Mouse (Mus musculus): ENCODE data around the gene Hdac8. TPM values are rescaled to one million over a fixed set of nuclear protein-coding genes. Genes with fewer than 3 reads are reported as not detected.

The Hdac8 gene
- polyA plus RNA-seq, 1 experiment = 14.4 TPM

GRCm38 (mm10) chrX:102250891-102251170 lies 254.3 kb downstream of the Hdac8 start:
- H3K4me1 ChIP-seq (ENCODE audit: control insufficient read depth, insufficient read depth, low read length) = no peaks in the 10 kb centered on the region
- no peak for TF ChIP-seq CTCF (IDR thresholded peaks at IDR 0.05; ENCODE audit: extremely low read depth, insufficient read depth, low read length)
- no peak for TF ChIP-seq POLR2A (IDR thresholded peaks at IDR 0.05; ENCODE audit: extremely low read depth, insufficient read depth, low read length)
- peak overlapping the region; percentile 67; the same call in 1 of the 2 replicates for H3K4me3 ChIP-seq (ENCODE audit: insufficient read depth, low read length)
- no peak overlapping the region for H3K27ac ChIP-seq (ENCODE audit: insufficient read depth, low read length)

DNA sequence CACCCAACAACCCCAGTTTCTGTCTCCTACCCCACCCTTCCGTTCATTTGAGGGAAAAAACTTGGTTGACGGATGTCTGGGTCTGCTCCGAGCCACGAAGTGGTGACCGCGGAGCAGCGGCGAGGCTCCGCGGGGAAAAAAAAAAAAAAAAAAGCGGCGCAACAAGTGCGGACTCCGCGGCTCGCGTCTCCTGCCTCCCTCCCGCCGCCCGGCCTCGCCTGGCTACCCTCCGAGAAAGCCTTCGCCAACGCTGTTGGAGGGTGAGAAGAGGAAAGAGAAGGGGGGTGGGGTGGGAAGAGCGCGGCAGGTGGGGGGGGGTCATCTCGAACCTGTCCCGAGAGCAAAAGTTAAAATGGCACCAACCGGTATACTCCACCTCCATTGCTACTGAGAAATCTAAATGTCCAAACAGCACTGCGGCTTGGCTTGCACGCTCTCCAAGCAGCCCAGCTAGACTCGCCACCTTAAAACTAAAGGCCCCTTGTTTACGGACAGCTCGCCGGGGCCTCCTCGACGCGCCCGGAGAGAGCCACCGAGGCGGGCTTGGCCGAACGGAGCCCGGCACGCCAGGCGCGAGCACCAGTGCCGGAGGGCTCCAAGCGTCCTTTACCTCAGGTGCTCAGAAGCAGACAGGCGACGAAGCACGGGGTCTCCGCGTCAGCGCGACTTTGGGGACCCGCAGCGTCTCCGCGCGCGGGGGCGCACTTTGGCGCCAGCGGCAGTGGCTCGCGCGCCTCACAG lies 254.8 kb downstream of the Hdac8 start:
- Histone ChIP-seq H3K4me1 (ENCODE audit: control insufficient read depth, insufficient read depth, low read length) (no peaks in the 10 kb centered on the region), H3K4me3 (ENCODE audit: insufficient read depth, low read length) (peak overlapping the region; percentile 67; the same call in 1 of the 2 replicates), H3K27ac (ENCODE audit: insufficient read depth, low read length) (no peak overlapping the region)
- no peak for TF ChIP-seq CTCF (IDR thresholded peaks at IDR 0.05; ENCODE audit: extremely low read depth, insufficient read depth, low read length)
- no peak for TF ChIP-seq POLR2A (IDR thresholded peaks at IDR 0.05; ENCODE audit: extremely low read depth, insufficient read depth, low read length)

DNA sequence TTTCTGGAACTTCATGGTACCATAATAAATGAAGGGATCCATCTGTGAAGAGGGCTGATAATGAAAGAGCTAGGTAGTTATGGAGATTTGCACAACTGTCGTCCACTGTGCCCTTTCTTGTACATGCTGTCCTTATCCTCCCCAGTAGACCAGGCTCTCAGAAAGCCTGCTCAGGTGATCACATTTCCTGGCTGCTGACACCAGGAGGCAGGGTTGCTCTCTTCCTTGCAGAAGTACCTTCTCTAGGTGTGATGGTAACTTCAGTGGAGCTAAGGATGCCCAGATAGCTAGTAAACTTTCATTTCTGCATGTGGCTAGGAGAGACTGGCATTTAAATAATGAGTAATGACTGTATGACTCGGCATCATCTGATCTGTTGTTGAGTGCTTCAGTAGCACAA lies 260.8 kb downstream of the Hdac8 start:
- Histone ChIP-seq H3K27ac (ENCODE audit: insufficient read depth, low read length) (no peak overlapping the region), H3K4me1 (ENCODE audit: control insufficient read depth, insufficient read depth, low read length) (no peaks in the 10 kb centered on the region), H3K4me3 (ENCODE audit: insufficient read depth, low read length) (no peak overlapping the region)
- TF ChIP-seq POLR2A (IDR thresholded peaks at IDR 0.05; ENCODE audit: extremely low read depth, insufficient read depth, low read length) = no peak
- no peak for TF ChIP-seq CTCF (IDR thresholded peaks at IDR 0.05; ENCODE audit: extremely low read depth, insufficient read depth, low read length)

Other genes starting within 250 kb of the Hdac8 start
- gene Phka1, start 138.9 kb upstream of the Hdac8 start, polyA plus RNA-seq (2012; rRNA removed) = 15.2 and 15.6 TPM in 2 replicates
- gene Gm3880, start 181.6 kb upstream of the Hdac8 start, polyA plus RNA-seq (2012; rRNA removed) = not detected in 2 replicates
- gene Gm9112, start 202.3 kb upstream of the Hdac8 start, polyA plus RNA-seq (2012; rRNA removed) = not detected in 2 replicates
- not detected in 2 replicates for gene Dmrtc1b, start 202.5 kb upstream of the Hdac8 start, polyA plus RNA-seq (2012; rRNA removed)

All from cortical plate, adult 2 months (tissue).